Mouse (Mus musculus): ENCODE data around the gene Fbxw2.
A peak's percentile ranks its signal among the peaks of the same experiment; 100 is the strongest.

DNA sequence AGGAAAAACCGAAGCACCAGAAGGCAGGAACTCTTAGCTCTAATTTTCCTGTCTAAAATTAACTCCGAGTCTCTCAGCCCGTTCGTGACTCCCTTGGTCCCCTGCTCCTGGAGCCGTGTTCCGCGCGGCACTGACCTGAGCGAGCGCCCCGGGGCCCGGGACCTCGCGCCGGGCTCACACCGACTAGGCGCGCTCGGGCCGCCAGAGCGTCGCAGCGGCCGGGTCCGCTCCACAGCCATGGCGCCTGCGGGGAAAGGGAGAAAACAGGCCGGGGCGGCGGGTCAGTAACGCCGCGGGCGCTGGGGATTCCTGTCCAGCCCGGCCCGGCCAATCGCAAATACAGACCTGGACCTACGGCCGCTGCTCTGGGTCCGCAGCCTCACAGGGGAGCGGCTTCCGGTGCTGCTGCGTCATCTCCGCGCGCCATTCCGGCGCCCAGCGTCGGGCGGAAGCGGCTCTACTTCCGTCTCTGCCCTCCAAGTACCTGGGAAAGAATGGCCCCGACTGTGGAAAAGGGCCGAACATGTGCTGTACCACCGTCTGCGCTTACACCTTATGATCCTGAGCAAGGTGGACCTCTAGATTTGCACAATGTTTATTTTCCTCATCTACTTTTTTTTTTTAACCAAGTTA lies at the start of gene Fbxw2:
- TF ChIP-seq POLR2A (IDR thresholded peaks at IDR 0.05; ENCODE audit: low read depth, low read length) = peak; percentile 85
- TF ChIP-seq CTCF (IDR thresholded peaks at IDR 0.05; ENCODE audit: borderline replicate concordance, insufficient read depth, low read length) = no peak
